Mouse (Mus musculus): ENCODE data around the gene Pi16.

The Pi16 gene

GRCm38 (mm10) chr17:29358928-29359327, 41.4 kb downstream of the Pi16 start:
- no peak for DNase-seq

DNA sequence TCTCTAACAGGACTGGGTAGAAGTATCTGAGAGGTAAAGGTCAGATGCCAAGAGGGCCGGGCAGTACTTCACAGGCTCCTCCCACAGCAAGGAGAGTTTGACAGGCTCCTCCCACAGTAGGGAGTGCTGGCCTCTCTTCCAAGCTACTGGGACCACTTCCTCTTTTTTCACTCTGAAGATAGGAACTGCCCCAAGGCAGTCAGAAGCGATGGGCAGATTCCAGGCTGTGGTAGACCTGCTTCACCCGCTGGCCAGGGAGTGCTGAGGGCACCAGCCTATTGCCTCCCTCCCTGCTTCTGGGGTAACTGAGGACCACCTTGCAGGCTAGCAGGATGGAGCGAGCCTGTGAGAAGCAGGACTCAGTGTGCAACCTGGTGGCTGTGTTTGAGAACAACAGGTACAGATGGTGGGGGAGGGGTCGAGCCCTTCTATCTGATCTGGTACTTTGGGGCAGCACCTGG, 43.3 kb downstream of the Pi16 start, which contains the start of gene Fgd2:
Fgd2 (plus strand) TSS at position 154 of the 461 bp plus-strand sequence.
- no peak for DNase-seq

DNA sequence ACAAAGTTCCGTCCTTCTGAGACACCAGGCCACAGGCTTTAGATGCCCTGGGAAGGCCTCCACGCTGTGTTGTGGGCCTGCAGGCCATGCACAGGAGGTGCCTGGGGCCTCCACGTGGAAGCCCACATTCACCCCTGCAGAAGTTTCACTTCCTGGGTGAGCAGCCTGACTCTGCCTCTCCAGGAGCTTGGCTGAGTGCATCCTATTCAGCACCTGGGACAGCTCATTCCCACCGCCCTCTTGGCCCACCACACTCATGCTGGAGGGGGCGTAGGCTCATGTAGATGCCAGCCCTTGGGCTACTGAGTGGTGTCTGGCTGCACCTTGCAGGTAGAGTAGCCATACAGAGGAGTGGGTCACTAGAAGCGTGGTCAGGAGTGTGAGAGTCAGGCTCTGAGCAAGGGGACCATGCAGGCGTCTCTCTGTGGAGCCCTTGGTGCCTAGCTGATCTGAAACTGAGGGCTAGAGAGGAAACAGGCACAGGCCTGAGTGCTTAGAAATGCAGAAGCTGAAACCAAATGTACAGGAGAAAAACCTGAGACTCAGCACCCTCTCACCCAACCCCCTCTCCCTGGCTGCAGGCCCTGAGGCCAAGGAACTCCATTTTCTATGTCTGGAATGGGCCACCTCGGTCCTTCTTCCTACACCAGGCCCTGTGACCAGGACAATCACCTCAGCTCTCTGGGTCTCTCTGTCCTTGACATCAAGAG, 44.7 kb downstream of the Pi16 start:
- no peak for DNase-seq

DNA sequence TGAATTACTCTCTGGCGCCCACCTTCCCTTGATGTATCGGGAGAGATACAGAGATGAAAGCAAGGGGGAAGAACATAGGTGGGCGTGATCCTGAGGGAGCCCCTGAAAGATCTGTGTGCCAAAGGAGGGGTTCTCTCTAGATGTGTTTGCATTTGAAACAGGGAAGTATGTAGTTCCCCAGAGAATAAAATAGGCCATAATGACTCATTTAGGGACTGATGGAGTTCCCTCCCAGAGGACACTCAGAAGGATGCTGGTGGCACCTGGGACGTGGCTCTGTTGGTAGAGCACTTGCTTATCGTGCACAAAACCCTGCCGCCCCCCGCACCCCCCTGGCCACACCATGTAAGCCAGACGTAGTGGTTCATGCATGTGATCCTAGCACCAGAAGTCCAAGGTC, 45.6 kb downstream of the Pi16 start:
- DNase-seq, result no peak

DNA sequence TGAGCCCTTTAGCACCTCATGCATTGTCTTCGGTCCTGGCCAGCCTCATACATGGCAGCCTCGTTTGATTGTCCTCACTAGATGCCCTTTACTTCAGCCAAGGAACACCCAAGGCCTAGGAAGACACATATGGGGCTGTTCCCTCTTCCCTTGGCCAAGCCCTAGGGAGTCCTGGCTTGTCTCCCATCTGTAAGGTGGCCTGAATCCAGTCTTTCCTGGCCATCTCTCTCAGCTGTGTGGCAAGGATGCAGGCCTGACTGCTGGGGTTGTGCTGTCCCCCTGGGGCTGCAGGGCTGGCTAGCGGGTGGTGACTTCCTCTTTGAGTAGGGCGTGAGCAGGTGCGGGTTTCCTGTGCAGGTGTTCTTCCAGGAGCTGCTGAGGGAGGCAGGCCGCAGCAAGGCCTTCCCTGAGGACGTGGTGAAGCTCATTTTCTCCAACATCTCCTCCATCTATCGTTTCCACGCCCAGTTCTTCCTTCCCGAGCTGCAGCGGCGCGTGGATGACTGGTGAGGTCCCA, 47.7 kb downstream of the Pi16 start:
- DNase-seq, result no peak

DNA sequence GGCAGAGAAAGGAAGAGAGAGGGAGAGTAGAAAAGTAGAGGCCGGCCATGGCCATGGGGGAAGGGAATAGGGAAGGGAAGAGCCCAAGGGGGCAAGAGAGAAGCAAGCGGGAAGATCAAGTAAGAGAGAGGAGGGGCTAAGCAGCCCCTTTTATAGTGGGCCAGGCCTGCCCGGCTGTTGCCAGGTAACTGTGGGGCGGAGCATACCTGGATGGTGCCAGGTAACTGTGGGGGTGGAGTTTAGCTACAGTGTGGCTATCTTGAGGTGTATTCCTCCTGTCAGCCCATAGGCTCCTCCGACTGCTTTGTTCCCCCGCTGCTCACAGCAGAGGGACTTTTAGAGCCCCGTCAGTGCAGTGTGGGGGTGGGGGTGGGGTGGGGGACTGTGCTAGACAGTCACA, 51.2 kb downstream of the Pi16 start:
- no peak for DNase-seq

DNA sequence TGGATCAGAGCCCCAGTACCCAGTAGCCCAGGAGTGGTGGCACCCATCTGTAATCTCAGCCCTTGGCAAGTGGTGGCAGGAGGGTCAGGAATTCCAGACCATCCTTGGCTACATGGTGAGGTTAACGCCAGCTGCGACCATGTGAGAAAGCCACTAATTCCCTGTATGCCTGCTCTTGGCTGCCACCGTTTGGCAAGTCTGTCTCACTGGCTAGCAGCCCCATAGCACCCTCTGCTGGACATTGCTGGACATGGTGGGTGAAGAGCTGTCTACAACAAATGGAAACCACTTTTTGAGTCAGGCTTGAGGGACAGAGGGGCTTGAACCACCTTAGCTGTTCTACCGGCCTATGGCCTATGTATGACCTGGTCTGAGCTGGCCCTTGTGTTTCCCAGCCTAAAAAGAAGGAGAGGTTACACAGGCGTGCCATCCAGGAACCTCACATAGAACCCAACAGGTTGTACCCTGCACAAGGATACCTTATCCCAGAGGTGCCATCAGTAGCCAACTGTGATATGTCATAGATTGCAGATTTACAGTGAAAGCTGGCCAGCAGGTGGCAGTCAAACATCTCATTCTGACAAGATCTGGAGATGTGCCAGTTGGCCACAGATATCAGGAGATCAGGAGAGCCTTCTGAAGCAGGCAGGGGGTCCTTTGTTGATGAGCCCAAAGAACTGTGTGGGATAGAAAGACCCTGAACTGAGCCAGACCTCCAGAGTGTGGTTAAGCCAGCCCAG, 53.7 kb downstream of the Pi16 start:
- DNase-seq, result peak; percentile 88

DNA sequence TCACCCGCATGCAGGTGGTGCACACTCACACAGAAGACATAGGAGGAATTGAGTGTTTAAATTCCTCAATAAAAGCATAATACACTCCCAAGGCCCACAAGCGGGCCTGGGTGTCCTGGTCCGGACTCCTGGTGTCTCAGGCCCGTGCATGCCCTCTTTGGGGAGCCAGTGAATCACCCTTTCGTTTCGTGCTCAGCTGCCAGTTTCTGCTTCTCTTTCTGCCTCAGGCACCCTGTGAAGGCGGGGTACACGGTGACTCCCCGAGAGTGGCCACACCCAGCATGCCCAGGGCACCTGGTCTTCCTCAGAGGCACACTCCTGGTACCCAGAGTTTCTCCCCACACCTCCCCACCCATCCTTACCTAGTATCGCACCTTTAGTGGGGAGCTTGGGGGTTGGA, 58.4 kb downstream of the Pi16 start:
- DNase-seq, result no peak

- DNase-seq, result no peak
Measured at GRCm38 (mm10) chr17:29378056-29378455, 60.6 kb downstream of the Pi16 start.

All from kidney, adult 11 months (tissue).